Mouse (Mus musculus) limb, embryonic 14.5 days (tissue): ENCODE measurements at regions not wholly inside any gene's neighbourhood (a gene's known extent, or its start where the extent isn't known, plus 50 kb on each side); places are given as distances from the start of the nearest gene placed in this dataset.

Source experiments
- ATAC-seq: fragments of 200-750 bp; cut with Nextera tagmentation; 2 replicates; pipeline ENCODE4 v1.8.0; 2017; ENCODE audit warnings: low read depth, moderate number of reproducible peaks, moderate TSS enrichment; ENCODE audit not compliant: low FRiP score
- DNase-seq: peaks from one replicate; pipeline ENCODE4 v3.0.0-alpha.2; 2015; ENCODE audit warnings: low spot score
- H3K27ac ChIP-seq: fragments of 300-500 bp; sonication (generic); replicated peaks from 2 replicates; pipeline ENCODE4 v1.5.1; 2014; ENCODE audit warnings: low read depth, mild to moderate bottlenecking, low read length, moderate library complexity, mixed read lengths
- H3K27me3 ChIP-seq: fragments of 300-500 bp; sonication (generic); 2 replicates; pipeline ENCODE4 v1.6.1; 2014; ENCODE audit warnings: low read length, mixed read lengths; ENCODE audit not compliant: control insufficient read depth, insufficient read depth
- H3K36me3 ChIP-seq: fragments of 300-500 bp; sonication (generic); 2 replicates; pipeline ENCODE4 v1.6.1; 2014; ENCODE audit warnings: mild to moderate bottlenecking, low read length, moderate library complexity, mixed read lengths; ENCODE audit not compliant: control insufficient read depth, insufficient read depth
- H3K4me1 ChIP-seq: fragments of 300-500 bp; sonication (generic); 2 replicates; pipeline ENCODE4 v1.6.1; 2014; ENCODE audit warnings: antibody characterized with exemption, low read length, mixed read lengths; ENCODE audit not compliant: control insufficient read depth, insufficient read depth
- H3K4me2 ChIP-seq: fragments of 300-500 bp; sonication (generic); replicated peaks from 2 replicates; pipeline ENCODE4 v1.6.1; 2014; ENCODE audit warnings: low read depth, mild to moderate bottlenecking, low read length, moderate library complexity; ENCODE audit not compliant: severe bottlenecking
- H3K4me3 ChIP-seq: fragments of 300-500 bp; sonication (generic); replicated peaks from 2 replicates; pipeline ENCODE4 v1.5.1; 2014; ENCODE audit warnings: low read length
- H3K9ac ChIP-seq: fragments of 300-500 bp; sonication (generic); 2 replicates; pipeline ENCODE4 v1.6.1; 2014; ENCODE audit warnings: mild to moderate bottlenecking, low read depth, low read length, moderate library complexity; ENCODE audit not compliant: severe bottlenecking
- H3K9me3 ChIP-seq: fragments of 300-500 bp; sonication (generic); 2 replicates; pipeline ENCODE4 v1.6.1; 2016; ENCODE audit warnings: low read length; ENCODE audit not compliant: control insufficient read depth
- POLR2A ChIP-seq: fragments of 200-500 bp; IDR thresholded peaks from 2 replicates; pipeline ENCODE4 v1.8.0; 2012; ENCODE audit warnings: inconsistent platforms, mild to moderate bottlenecking, moderate library complexity, borderline replicate concordance; ENCODE audit not compliant: insufficient read depth, insufficient read length; ENCODE audit errors: extremely low read depth
- WGBS: fragments of 180-500 bp; shearing (Covaris S2); extraction: QIAGEN DNeasy Blood & Tissue Kit; methylation state at CpG from one replicate; pipeline ENCODE4 v1.1.7; 2014; 5-methylcytosine and 5-hydroxymethylcytosine counted together

- WGBS: 76% methylated on average over 2 of the region's 2 CpGs
- H3K9ac ChIP-seq: no peak overlapping the region
Measured at GRCm38 (mm10) chrX:11718778-11719177, 391.2 kb downstream of the H2al1j start.

GRCm38 (mm10) chrX:11720517-11720916, 392.9 kb downstream of the H2al1j start:
- no peak overlapping the region for H3K4me3 ChIP-seq
- no peaks in the 10 kb centered on the region for H3K36me3 ChIP-seq
- ATAC-seq (no peak), DNase-seq (no peak)
- H3K27me3 ChIP-seq: no peaks in the 10 kb centered on the region
- no peak overlapping the region for H3K4me2 ChIP-seq
- no peak for TF ChIP-seq POLR2A
- WGBS: 82% methylated on average over 7 of the region's 7 CpGs
- no peaks in the 10 kb centered on the region for H3K4me1 ChIP-seq
- no peak overlapping the region for H3K9ac ChIP-seq
- no peak overlapping the region for H3K27ac ChIP-seq
- no peaks in the 10 kb centered on the region for H3K9me3 ChIP-seq

More at GRCm38 (mm10) chrX:11718778-11719177, 391.2 kb downstream of the H2al1j start:
- H3K9me3 ChIP-seq: no peaks in the 10 kb centered on the region
- ATAC-seq (no peak), DNase-seq (no peak)
- no peak overlapping the region for H3K27ac ChIP-seq
- H3K27me3 ChIP-seq: no peaks in the 10 kb centered on the region
- no peaks in the 10 kb centered on the region for H3K4me1 ChIP-seq
- H3K36me3 ChIP-seq: no peaks in the 10 kb centered on the region
- TF ChIP-seq POLR2A: no peak
- no peak overlapping the region for H3K4me3 ChIP-seq
- H3K4me2 ChIP-seq: no peak overlapping the region

DNA sequence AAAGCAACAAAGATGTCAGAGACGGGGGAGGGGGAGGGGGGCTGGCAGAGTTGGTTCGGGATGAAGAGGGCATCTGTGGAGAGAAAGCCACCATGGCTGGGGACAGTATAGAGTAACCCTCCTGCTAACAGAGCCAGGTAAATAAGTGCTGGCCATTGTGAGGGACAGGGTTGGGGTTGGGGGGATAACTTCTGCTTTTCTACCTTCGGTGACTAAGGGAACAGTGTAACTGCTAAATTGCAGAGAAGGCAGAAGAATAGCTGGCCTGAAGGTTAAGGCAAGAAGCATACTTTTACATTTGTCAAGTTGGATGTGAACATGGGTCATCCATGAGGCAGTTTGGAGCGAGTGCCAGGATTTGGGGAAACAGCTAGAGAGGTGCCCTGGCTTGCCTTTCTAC, 395.1 kb downstream of the H2al1j start:
- 59% methylated on average over 4 of the region's 4 CpGs for WGBS
- Histone ChIP-seq H3K27ac (no peak overlapping the region), H3K9me3 (no peaks in the 10 kb centered on the region), H3K36me3 (no peaks in the 10 kb centered on the region), H3K4me2 (no peak overlapping the region), H3K9ac (no peak overlapping the region), H3K27me3 (no peaks in the 10 kb centered on the region), H3K4me1 (no peaks in the 10 kb centered on the region), H3K4me3 (no peak overlapping the region)
- ATAC-seq (no peak), DNase-seq (no peak)
- no peak for TF ChIP-seq POLR2A

DNA sequence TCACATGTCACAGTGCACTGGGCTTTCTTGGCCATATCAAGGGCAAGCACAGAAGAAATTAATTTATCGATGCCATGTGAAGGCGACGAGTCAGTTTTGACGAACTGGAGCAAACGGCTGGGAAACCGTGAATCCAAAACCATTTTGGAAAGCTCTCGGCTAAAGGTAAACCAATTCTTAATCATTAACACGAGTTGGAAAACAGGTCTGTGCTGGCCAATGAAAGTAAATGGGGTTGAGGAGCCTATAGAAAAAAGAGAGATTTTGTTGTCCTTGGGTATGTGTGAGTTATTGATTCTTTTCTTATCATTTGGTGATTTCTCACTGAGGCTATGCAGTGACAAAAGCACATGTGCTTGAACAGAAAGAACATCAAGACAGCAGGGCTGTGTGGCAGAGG, 397.1 kb downstream of the H2al1j start:
- DNase-seq: no peak
- no peaks in the 10 kb centered on the region for H3K27me3 ChIP-seq

GRCm38 (mm10) chrX:11726524-11727231, 399.1 kb downstream of the H2al1j start:
- TF ChIP-seq POLR2A: no peak
- no peaks in the 10 kb centered on the region for H3K36me3 ChIP-seq
- no peak for ATAC-seq
- H3K4me1 ChIP-seq: no peaks in the 10 kb centered on the region
- H3K9ac ChIP-seq: no peak overlapping the region
- 29% methylated on average over 8 of the region's 8 CpGs for WGBS
- no peak for DNase-seq
- H3K9me3 ChIP-seq: no peaks in the 10 kb centered on the region
- H3K4me2 ChIP-seq: no peak overlapping the region
- no peak overlapping the region for H3K4me3 ChIP-seq
- H3K27ac ChIP-seq: no peak overlapping the region
- no peaks in the 10 kb centered on the region for H3K27me3 ChIP-seq

More for the DNA sequence above, 397.1 kb downstream of the H2al1j start:
- Histone ChIP-seq H3K4me2 (no peak overlapping the region), H3K36me3 (no peaks in the 10 kb centered on the region), H3K9ac (no peak overlapping the region), H3K4me1 (no peaks in the 10 kb centered on the region), H3K27ac (no peak overlapping the region), H3K9me3 (no peaks in the 10 kb centered on the region), H3K4me3 (no peak overlapping the region)
- ATAC-seq: no peak
- 90% methylated on average over 8 of the region's 8 CpGs for WGBS
- no peak for TF ChIP-seq POLR2A
